Mouse (Mus musculus) G1E-ER4 (cell line): ENCODE measurements at regions not wholly inside any gene's neighbourhood (a gene's known extent, or its start where the extent isn't known, plus 50 kb on each side); places are given as distances from the start of the nearest gene placed in this dataset.

Experiments used
- GATA1 ChIP-seq: IDR thresholded peaks from one replicate; pipeline ENCODE4 v1.8.0; 2012; ENCODE audit warnings: low read length, inconsistent platforms

- TF ChIP-seq GATA1 = no peak
Measured at GRCm38 (mm10) chr2:75019459-75019858, 193.9 kb downstream of the Mtx2 start.

DNA sequence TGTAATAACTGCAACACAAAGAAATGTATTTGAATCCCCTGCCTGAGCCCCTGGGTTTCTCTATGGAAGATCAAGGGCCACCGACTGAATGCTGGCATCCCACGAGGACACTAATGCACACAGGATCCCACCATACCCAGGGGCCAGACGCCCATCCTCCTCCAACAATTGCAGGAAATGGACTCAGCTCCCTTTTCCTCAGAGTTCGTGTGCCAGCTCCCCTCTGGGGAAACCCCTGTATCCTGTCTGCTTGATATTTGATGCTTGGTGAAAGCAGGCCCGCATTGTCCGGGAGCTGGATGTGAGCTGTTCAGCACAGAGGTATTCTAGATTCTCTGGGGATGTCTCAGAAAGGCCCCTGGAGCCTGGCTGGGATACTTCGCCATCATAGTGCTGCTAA, 196.0 kb downstream of the Mtx2 start:
- TF ChIP-seq GATA1 = no peak

- TF ChIP-seq GATA1 = no peak
Measured at GRCm38 (mm10) chr2:75028151-75028550, 202.5 kb downstream of the Mtx2 start.

DNA sequence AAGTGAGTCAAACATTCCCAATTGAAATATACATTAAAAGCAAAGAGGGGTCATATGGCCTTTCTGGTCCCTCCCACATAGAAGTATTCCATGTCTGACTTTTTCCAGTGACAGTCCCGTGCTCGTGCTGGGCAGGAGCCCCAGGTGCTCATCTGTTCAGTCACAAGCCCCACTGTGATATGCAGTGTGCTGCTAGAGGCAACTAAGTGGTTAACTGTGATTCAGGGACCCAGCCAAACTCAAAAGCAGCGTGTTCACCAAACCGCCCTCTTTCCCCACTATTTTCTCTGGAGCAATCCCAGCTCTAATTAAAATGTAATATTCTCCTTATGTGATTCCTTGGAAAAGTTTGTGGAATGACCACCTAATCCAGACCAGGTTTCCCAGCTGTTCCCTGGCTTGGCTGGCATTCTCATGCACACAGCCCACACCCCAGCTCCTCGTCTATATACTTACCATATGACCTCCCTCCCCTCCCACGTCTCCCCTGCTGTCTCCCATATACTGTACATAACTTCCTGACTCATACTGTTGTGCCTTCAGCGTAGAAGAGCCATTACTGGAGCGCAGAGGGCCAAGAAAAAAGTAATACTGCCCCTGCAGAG, 203.6 kb downstream of the Mtx2 start:
- no peak for TF ChIP-seq GATA1

- no peak for TF ChIP-seq GATA1
Measured at GRCm38 (mm10) chr2:75034708-75035107, 209.1 kb downstream of the Mtx2 start.

GRCm38 (mm10) chr2:75039066-75039465, 213.5 kb downstream of the Mtx2 start:
- no peak for TF ChIP-seq GATA1

- no peak for TF ChIP-seq GATA1
Measured at GRCm38 (mm10) chr2:75046892-75047291, 221.3 kb downstream of the Mtx2 start.

DNA sequence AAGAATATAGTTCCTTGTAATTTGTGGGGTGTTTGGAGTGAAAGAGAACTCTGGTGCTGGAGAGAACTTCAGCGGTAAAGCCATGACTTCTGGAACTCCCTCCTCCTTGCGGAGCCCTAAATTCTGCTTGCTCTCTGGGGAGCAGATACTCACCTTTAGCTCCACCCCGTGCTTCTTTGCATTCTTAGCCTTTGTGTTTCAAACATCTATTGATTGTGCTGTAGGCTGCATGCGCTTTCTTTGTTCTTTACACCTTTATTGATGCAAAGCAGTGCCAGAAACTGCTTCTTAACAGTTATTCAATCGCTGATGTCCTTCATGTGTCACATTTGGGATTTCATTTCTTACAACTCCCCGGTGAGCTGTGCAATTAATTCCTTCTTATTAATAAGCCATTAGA, 222.5 kb downstream of the Mtx2 start:
- TF ChIP-seq GATA1 = no peak

GRCm38 (mm10) chr2:75054474-75055186, 229.0 kb downstream of the Mtx2 start:
- no peak for TF ChIP-seq GATA1

DNA sequence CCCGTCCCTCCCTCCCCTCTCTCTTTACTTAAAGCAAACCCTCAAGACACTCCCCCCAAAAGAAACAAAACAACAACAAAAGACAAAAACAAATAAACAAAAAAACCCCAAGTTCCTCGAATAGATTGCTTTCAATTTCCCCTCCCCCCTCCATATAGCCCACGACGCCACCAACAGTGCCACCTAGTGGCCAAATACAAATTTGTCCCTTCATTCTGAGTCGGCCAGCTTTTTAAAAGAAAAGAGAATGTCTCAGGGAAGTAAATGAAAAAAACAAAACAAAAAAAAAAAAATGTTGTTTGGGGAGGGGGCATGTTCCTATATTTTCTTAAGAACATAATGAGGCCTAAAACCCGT, 229.6 kb downstream of the Mtx2 start:
- TF ChIP-seq GATA1 = no peak

GRCm38 (mm10) chr2:75061009-75061408, 235.4 kb downstream of the Mtx2 start:
- TF ChIP-seq GATA1 = no peak

- no peak for TF ChIP-seq GATA1
Measured at GRCm38 (mm10) chr2:75061456-75062188, 236.0 kb downstream of the Mtx2 start.

DNA sequence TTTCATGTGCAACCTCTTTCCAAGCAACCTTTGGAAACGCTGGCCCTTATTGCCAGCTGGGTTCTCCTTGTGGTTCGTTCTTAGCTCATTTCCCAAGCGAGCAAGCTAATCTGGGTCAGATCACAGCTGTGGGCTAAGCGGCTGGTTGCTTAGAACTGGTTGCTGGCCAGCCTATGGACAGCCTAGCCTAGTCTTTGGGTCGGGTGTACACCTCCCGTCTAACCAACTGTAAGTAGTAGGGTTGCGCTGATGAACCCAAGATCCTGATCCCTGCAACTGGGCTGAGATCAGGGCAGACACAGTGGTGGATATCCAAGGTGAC, 236.5 kb downstream of the Mtx2 start:
- TF ChIP-seq GATA1 = no peak

- no peak for TF ChIP-seq GATA1
Measured at GRCm38 (mm10) chr2:75064406-75065115, 239.0 kb downstream of the Mtx2 start.

DNA sequence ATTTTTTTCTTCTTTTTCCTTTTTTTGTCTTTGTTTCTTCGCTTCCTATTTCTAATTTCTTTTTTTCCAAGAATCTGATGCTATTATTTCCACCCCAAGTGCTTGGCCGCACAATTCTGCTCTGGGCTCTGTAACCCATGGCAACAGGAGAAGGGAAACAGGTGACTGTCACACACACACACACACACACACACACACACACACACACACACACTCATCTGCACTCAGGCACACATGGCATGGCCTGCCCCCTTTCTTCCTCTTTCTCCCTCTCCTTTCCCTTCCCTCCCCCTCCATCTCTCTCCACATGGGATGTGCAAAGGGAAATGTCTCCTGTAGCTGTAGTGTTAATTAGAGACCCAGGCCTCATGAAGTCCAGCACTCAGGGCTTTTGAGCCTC, 239.7 kb downstream of the Mtx2 start:
- no peak for TF ChIP-seq GATA1

DNA sequence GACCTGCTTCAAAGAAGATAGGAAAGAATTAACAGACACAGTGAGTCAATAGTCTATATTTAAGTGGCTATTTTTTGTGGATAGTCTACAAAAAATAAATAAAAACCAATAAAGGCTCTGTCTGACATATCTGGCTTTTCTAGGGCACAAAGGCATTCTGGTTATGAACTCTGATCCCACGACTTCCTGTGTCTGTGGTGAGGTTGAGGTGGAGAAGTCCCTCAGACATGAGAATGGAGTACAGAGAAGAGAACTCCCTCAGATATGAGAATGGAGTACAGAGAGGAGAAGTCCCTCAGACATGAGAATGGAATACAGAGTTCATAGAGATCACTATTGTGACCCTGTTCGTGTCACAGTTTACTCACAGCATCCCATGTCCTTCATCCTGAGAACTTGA, 243.7 kb downstream of the Mtx2 start:
- TF ChIP-seq GATA1 = no peak
